Mouse (Mus musculus): ENCODE measurements around the gene Slc2a6.

Slc2a6 gene

DNA sequence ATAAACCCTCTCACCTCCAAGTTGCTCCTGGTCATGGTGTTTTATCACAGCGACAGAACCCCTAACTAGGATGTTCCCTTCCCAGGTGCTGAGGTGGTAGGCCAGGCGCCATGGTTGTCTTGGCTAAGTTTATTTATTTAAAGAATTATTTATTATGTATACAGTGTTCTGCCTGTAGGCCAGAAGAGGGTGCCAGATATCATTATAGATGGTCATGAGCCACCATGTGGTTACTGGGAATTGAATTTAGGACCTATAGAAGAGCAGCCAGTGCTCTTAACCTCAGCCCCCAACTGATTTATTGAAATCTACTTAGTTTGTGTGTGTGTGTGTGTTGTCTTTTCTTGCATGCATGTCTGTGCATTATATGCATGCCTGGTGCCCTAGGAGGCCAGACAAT is 4.6 kb upstream of the Slc2a6 start:
- no peak for DNase-seq (ENCODE audit: low spot score)

DNA sequence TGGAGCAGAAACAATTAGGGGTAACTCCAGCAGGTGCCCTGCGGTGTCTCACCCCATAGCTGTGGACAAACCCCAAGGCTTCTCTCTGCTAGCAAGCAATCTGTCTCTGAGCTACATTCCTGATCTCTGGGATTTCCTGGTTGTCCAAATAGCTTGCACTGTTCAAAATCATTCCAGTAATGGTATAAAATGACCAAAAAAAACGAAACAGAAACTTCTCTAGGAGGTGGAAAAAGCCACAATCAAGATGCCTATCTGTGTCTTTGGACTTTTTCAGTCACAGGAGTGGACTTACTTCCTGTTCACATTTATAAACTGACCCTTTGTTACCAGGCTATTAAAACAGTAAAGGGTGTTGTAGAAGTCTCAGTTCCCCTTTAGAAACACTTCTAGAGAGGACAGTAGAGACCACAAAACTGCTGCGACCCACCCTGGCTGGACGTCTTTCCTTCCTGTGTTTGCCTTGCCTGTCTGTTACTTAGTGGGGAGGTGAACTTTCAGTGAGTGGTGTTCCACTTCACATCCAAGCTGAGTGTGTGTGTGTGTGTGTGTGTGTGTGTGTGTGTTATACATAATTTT is 728 bp upstream of the Slc2a6 start:
- DNase-seq (ENCODE audit: low spot score): no peak

DNA sequence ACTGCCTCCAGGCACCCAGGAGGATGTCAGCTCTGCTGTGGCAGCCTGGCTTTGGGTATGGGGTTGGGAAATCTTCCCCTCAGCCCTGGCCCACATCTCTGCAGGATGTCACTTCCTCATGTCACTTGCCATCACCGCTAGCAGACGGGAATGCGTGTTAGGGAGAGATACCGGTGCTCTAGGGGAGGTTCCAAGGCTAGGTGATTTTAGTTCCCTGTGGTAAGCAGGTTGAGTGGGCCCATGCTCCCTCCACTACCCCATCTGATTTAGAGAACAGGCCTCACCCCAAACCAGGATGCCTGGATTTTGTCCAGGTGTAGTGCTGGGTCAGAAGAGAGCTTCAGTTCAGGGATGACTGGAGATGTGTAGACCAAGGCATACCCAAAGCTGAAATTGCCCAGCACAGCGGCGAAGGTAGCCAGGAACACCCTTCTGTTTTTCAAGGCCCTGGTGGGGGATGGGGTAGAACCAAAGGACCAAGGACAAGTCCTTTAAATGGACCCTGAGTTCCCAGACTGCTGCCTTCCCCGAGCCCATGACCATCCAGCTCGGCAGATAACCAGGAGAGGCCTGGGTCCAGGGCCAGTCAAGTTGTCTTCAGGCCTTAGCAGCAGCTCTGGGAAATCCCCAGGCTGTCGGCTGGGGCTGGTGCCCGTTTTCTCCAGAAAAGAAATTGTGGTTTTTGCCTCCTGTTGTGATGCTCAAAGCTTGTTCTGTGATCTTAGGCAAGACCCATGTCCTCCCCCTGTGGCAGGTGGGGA is 761 bp downstream of the Slc2a6 start:
- no peak for DNase-seq (ENCODE audit: low spot score)

DNA sequence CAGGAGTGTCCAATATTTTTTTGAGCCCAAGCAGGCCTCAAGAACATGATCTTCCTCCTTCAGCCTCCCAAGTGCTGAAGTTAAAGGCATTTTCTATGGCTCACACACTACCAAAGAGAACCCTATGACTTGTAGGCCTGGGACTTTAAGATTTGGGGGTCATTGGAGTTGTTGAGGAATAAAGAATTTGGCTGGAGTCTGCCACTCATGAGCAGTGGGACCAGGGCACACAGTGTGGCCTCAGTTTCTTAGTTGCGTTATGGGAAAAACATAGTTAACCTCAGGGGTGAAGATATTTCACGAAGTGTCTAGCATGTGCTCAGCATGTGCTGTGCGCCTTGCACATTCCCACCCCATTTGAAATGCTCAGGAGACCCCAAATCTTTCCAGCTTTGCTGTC is 1.5 kb downstream of the Slc2a6 start:
- no peak for DNase-seq (ENCODE audit: low spot score)

DNA sequence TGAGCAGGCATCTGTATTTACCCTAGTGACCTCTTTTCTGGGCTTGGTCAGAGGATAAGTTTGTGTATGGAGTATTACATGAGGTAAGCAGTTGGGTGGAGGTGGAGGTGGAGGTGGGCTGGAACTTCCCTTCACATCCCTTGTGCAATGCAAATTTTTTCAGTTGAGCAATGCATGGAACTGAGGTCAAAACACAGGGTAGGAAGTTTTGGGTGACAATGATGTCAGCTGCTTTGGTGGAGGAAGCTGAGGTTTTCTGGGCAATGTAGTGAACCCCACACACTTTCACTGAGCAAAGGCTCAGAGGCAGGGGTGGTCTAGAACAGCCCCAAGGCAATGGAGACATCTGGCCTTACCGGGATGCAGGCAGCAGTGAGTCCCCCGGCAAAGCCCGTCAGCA is 2.3 kb downstream of the Slc2a6 start:
- no peak for DNase-seq (ENCODE audit: low spot score)

DNA sequence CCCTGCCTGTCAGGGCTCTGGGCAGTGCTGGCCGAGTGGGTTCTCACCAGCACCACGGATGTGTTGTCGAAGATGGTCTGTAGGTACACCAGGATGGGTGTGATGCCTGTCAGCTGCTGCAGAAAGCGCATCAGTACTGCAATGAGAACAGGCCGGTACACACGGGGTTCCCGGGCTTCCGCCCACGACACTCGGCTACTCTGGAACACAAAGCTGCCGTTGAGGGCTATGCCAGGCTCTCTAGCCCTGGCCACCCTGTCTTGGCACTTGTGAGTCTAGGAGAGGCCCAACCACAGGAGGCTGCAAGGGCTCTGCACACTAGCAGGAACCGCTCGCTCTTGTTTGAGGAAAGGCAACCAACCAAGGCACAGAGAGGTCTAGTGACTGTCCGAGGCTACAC is 3.7 kb downstream of the Slc2a6 start:
- no peak for DNase-seq (ENCODE audit: low spot score)

DNA sequence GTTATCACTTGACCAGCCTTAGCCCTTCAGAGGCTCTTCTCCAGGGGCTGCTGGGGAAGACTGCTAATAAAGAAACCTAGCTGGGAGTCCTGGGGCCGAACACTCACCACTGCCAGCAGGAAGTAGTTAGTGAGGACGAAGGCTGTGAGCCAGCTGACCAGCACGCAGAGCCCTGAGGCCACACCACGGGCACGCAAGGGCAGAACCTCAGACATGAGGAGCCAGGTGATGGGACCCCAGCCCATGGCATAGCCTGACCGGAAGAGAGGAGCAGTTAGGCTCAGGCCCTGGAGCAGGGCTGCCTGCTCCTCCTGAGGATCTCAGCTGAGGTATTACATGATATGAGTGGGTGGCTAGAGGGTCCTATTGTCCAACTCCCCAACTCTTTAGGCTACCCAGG is 5.2 kb downstream of the Slc2a6 start:
- no peak for DNase-seq (ENCODE audit: low spot score)

DNA sequence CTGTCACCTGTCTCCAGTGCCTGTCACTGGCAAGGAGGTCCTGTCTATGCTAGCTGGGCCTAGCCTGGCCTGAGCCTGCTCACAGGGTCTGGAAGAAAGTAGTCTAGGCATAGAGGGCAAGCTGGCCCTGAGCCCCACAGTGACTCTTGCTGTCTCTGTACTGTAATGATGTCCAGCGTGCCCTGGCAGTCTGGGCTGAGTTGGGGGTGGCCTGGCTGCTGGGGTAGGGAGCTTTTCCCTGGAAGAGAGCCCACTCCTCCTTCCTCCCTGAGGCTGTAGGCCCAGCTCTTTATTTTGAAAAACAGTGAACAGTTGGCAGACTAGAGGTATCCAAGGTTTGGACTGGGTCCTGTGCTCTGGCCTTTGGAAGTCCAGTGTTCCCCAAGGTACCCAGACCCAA is 6.7 kb downstream of the Slc2a6 start:
- no peak for DNase-seq (ENCODE audit: low spot score)

DNA sequence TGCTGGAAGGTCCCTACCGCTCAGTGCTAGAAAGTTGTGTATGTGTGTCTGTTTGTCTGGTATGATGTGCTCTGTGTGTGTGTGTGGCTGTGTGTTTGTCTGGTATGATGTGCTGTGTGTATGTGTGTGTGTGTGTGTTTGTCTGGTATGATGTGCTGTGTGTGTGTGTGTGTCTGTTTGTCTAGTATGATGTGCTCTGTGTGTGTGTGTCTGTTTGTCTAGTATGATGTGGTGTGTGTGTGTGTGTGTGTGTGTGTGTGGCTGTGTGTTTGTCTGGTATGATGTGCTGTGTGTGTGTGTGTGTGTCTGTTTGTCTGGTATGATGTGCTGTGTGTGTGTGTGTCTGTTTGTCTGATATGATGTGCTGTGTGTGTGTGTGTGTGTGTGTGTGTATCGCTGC is 8.3 kb downstream of the Slc2a6 start:
- no peak for DNase-seq (ENCODE audit: low spot score)

DNA sequence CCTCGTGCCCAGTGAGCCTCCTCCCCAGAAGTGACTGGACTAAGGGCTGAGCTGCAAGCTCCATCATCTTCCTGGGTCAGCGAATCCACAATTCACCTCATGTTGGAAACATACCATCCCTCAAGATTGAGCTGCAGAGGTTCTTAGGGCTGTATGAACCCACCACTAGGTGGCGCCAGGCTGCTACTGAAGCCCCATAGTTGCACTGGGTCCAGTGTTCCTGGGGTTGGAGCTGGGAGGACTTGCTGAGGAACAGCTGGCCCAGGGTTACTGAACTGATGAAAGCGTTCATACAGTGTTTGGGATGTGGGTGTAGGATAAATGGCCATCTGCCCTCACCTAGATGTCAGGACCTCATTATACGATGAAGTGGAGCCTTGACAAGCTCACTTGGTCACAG is 10.0 kb downstream of the Slc2a6 start:
- DNase-seq (ENCODE audit: low spot score): no peak

DNA sequence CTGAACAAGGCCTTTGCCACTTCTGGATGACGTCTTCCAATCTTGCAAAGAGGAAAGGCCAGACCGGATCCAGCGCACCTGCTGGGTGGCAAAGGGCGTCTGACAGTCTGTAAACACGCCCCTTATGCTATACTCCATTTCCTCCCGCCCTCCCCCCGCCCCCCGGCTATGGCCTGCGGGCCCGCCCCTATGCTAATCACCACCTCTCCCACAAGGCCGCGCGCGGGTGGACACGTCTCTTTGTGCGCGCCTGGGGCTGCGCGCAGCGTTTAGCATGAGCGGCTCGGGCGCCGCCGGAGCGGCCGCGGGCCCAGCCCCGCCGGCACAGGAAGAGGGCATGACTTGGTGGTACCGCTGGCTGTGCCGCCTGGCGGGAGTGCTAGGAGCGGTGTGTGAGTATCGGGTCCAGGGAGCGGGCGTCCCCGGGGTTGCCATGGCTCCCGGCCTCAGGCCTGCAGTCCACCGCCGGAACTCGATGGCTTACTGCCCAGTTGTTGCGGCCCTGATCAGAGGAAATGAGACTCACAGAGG is 18.0 kb downstream of the Slc2a6 start, which contains the start of gene Cacfd1:
Gene Cacfd1 (plus strand): TSS at position 213 of the 531 bp plus-strand sequence.
- DNase-seq (ENCODE audit: low spot score): peak; percentile 65

DNA sequence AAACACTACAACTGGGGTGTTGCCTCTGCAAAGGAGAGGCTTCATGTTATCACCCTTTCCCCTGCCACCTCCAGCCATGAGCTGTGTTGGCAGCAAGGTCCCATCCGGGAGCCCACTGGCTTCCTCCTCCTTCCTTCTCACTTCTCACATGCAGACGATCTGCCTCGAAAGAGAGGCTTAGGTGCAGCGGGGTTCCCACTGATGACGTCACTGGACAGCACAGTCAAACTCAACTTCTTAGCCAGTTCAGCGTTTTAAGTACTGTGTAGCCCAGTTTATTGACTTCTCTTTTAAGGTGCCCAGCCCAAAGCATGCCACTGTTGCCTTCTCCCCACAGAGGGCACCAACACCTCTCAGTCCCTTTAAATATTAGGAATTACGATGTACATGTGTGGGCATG is 20.1 kb downstream of the Slc2a6 start:
- DNase-seq (ENCODE audit: low spot score): no peak

DNA sequence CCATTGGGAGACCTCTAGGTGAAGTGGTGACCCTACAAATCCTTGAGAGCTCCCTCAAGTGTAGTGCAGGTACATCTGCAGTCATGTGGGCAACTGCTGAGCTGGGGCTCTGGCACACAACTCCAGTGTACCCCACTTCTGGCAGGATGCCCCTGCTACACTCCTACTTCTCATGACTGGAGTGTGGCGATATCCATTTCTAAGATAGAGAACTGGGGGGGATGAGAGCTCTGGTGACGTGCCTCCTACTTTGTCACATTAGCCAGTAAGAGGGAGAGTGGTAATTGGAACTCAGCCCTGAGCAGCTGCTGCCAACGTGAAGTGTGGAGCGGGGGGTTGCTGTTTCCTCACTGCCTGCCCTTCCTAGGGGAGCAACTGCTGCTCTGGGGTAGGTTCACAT is 21.5 kb downstream of the Slc2a6 start:
- no peak for DNase-seq (ENCODE audit: low spot score)

DNA sequence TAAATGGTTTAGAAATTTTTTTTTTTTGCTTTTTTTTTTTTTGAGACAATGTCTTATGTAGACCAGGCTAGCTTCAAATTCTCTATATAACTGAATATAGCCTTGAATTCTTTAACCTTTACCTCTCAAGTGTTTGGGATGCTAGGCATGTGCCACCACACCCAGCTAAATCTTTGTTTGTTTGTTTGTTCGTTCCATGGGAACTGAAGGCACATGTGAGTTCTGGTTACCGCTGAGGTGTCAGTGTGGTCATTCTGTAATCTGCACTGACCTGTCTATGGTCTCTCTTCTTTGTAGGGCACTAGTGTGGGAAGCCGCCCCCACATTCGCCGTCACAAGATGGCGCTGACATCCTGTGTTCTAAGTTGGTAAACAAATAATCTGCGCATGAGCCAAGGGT is 29.8 kb downstream of the Slc2a6 start:
- DNase-seq (ENCODE audit: low spot score): no peak

DNA sequence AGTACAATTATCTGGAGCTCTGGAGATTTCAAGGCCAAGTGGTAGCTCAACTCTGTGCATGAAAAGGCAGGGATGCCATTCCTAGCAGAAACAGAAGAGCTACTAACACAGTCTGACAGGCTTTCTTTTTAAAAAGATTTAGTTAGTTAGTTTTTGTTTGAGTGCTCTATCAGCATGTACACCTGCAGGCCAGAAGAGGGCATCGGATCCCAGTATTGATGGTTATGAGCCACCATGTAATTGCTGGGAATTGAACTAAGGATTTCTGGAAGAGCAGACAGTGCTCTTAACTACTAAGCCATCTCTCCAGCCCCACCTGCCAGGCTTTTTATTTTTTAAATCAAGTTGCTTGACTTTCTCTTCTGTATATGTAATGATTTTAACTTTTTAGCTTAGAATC is 30.3 kb downstream of the Slc2a6 start:
- no peak for DNase-seq (ENCODE audit: low spot score)

DNA sequence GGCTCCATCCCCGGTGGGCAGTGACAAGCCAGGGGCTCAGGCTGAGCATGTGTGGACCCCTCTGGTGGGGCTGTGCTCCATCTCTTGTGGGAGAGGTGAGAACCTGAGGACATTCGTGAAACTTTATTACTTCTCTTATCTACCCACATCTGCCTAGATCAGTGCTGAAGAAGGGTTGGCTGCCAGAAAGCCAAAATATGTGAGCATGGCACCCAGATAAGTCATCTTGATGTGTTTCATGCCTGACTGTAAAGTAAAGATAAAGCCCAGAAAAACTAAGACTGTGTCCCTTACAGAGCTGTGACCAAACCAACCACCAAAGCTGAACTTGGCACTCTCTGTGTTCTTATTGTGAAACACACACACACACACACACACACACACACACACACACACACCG is 33.9 kb downstream of the Slc2a6 start:
- DNase-seq (ENCODE audit: low spot score): no peak

DNA sequence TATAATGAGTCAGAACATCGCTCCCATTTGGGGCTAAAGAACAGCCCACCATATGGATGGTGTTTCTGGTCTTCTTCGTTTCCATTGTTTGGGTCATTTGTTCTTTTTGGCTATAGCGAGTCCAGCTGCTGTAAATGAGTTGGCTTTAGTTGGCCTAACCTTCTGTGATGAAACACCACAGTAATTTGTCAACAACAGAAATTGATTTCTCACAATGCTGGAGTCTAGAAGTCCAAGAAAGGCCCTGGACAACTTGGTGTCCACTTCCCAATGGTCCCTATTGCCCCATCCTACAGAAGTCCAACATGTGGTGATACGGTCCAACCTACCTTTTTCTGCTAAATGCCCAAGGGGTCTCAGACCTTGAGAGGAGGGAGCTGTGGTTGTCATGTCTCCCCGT is 43.2 kb downstream of the Slc2a6 start:
- no peak for DNase-seq (ENCODE audit: low spot score)

DNA sequence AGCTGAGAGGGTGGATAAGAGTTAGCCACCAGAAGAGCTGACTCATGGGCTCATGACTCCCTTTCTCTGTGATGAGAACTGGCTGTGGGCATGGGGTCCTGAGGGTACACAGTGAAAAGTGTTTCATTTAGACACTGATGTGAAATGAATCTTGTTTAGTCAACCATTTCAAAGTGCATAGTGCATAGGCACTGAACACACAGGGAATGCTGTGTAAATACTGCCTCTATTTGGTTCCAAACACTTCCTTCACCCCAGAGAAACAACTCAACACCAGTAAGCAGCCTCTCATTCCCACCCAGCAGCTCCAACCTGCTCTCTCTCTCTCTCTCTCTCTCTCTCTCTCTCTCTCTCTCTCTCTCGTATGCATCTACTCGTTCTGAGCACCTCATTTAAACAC is 43.6 kb downstream of the Slc2a6 start:
- no peak for DNase-seq (ENCODE audit: low spot score)

DNA sequence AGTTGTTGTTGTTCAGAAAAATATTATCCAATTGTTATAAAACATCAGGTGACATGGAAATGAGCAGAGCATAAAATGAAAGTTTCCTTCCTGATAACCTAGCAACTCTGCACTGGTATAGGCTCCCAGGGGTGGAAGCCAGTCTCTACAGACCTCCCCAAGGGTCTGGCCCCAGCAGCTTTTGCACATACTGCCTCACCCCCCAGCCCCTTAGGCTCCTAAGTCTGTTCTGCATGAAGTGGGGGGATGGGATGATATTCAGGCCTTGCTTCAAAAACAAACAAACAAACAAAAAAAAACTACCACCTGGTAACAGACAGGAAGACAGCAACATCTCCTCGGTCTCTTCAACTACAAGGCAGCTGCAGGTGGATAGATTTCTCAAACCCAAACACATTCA is 47.4 kb downstream of the Slc2a6 start:
- no peak for DNase-seq (ENCODE audit: low spot score)

DNA sequence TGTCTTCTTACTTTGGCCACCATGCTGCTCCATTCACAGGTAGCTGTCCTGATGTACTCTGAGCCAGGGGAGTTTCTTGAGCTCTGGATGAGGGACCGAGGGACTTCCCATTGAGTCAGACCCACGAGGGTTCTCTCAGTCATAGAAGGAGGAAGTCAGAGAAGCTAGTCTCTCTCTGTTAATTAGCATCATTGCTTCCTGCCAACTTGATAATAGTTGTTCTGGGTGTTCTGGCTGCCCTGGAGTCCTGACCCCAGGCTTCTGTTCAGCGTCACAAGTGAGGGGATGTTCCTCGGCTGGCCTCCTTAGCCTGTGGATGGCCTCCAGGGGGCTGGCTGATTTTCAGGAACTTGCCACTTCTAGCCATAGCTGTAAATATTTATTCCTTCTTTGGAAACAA is 53.8 kb downstream of the Slc2a6 start:
- no peak for DNase-seq (ENCODE audit: low spot score)

DNA sequence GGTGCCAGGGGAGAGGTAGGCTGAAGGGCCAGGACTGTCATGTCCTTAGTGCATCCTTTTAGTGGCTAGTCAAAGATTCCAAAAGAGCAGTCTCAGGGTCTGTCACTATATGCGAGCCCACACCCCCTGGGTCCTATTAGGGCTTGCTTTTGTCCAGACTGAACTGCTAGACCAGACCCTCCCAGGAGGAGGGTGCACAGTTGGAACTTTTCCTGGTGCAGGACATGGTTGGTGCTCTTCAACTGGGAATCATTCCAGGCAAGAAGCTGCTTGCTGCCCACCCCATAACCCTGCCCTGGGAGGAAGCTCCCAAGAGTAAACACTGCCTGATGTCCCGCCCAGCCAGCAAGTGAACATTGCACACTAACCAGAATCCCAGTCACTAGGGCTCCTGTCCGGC is 54.7 kb downstream of the Slc2a6 start, which contains the start of gene Adamts13:
Gene Adamts13 (plus strand): TSS at position 301 of the 400 bp plus-strand sequence.
- DNase-seq (ENCODE audit: low spot score): no peak

Measured in ovary, postnatal 10 days (tissue).